Mouse (Mus musculus) bone marrow macrophage, adult 2 months (primary cell): ENCODE measurements around the gene Kcnip4. TPM values are rescaled to one million over a fixed set of nuclear protein-coding genes. Genes with fewer than 3 reads are reported as not detected.

Experiments used
- H3K27ac ChIP-seq: 2 replicates; pipeline ENCODE4 v1.5.1; 2012; ENCODE audit warnings: low read depth, low read length; ENCODE audit not compliant: insufficient read depth
- H3K4me1 ChIP-seq: 2 replicates; pipeline ENCODE4 v1.6.1; 2012; ENCODE audit warnings: low read length; ENCODE audit not compliant: control insufficient read depth, insufficient read depth
- H3K4me3 ChIP-seq: 2 replicates; pipeline ENCODE4 v1.5.1; 2012; ENCODE audit warnings: mild to moderate bottlenecking, low read length, moderate library complexity; ENCODE audit not compliant: insufficient read depth
- CTCF ChIP-seq: IDR thresholded peaks from 2 replicates; pipeline ENCODE4 v1.5.1; 2012; ENCODE audit warnings: low read depth, mild to moderate bottlenecking, low read length, moderate library complexity
- POLR2A ChIP-seq: IDR thresholded peaks from 2 replicates; pipeline ENCODE4 v1.6.1; 2012; ENCODE audit warnings: mild to moderate bottlenecking, low read depth, low read length, borderline replicate concordance
- polyA plus RNA-seq: library from polyadenylated mRNA; stranded (reverse); fragments of >200 nt; gene quantifications from 2 replicates; pipeline ENCODE4 v1.2.4, GENCODE M21; 2012; ENCODE audit not compliant: missing spikeins, insufficient read depth, insufficient read length

Kcnip4 gene
- polyA plus RNA-seq, 1 experiment, result not detected

DNA sequence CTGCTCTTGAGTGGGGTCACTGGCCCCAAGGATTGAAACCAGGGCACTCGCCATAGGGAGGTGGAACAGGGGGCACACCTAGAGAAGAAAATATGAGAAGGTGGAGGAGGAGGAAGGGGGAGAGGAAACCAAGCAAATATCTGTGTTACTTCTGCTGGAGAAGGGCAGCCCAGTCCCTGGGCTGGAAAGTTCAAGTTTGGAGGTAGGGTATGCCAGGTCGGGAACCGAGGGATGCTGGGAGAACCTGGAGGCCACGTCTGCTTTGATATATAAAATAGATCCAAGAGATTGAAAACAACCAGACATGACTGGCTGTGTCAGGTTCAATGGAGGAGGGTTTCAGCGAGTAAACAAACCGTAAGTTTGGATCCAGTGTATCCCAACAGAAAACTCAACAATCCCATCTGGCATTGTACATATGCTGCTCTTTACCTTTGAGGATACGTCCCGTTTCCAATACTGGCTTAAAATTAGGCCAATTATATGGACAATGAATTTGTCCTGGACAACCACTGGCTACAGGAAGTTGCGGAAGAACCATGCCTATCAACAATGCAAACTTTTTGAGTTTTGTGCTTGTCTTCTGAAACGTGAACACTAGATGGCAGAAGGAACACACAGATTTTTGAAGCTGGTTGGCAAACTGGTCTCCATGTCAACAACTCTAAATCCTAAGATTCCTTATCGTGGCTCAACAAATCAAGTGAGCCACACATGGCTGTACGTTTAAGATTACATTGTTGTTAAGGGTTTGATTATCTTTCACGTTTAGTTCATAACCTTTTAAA, 155.9 kb downstream of the Kcnip4 start:
- H3K4me3 ChIP-seq, result no peak overlapping the region
- no peak for TF ChIP-seq POLR2A
- no peak for TF ChIP-seq CTCF
- no peaks in the 10 kb centered on the region for H3K4me1 ChIP-seq
- H3K27ac ChIP-seq, result no peak overlapping the region

DNA sequence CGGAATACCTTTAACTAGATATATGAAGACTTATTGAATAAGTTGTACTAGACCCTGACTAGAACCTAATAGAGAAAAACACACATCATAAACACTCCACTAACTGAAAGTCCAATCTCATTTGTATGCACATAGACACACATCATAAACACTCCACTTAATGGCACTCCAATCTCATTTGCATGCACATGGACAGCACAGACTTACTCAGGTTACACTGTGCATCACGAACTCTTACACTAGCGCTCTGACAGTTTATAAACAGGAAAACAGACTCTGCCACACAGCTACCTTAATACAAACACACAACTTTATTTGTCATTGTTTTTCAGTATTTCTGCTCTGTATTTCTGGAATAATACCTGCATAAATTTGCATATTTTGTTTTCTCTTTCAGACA, 168.3 kb downstream of the Kcnip4 start:
- TF ChIP-seq CTCF, result no peak
- TF ChIP-seq POLR2A, result no peak
- Histone ChIP-seq H3K4me1 (no peaks in the 10 kb centered on the region), H3K27ac (no peak overlapping the region), H3K4me3 (no peak overlapping the region)

DNA sequence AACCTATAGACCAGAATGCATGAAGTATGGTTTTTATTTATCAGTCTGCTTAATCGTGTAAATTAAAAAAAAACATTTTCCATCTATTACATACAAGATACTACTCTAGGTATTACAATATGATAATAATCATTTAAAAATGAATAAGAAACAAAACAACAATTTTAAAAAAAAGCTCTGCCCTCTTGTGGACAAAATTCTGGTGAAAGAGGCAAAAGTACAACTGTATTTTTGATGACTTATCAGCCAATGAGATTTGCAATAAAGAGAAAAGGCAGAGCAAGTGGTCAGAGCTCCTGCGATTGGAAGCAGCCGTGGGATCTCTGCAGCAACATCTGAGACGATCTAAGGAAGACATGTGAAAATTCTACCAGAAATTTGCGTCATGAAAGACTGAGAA, 172.6 kb downstream of the Kcnip4 start:
- H3K4me1 ChIP-seq, result no peaks in the 10 kb centered on the region
- no peak overlapping the region for H3K4me3 ChIP-seq
- TF ChIP-seq CTCF, result no peak

DNA sequence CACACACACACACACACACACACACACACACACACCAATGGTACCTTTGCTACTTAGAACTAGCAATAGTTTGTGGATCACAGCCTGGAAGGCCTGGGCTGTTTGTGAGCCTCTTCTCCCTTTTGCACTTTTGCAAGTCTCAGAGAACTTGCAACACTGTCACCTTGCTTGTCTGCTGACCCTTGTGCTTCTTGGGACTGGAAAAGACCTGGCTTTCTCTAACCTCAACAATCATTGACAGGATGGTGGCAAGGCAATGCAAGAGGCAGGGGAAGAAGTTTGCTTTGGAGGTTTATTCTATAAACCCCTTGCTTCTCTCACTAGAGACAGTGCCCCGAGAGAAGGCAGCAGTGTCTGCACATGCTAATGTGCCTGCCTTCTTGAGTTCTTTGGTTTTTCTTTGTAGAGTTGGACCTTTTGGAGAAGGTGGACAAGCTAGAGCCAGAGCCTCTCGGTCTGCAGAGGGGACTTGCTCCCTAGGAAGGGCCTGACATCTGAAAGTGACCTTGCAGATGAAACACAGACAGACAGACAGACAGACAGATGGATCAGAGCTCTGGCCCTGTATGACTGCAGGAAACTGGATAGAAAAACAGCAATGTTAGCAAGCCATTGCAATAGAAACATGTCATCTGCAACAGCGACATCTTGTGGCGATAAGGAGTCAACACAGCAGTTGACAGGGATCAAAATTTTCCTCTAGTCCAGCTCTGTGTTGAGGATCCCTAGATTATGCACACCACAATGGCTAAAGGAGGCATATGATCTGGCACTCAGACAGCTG, 174.4 kb downstream of the Kcnip4 start:
- TF ChIP-seq POLR2A (no peak), CTCF (no peak)
- H3K27ac ChIP-seq, result no peak overlapping the region
- no peak overlapping the region for H3K4me3 ChIP-seq
- H3K4me1 ChIP-seq, result no peaks in the 10 kb centered on the region

More for the DNA sequence above, 172.6 kb downstream of the Kcnip4 start:
- H3K27ac ChIP-seq, result no peak overlapping the region

DNA sequence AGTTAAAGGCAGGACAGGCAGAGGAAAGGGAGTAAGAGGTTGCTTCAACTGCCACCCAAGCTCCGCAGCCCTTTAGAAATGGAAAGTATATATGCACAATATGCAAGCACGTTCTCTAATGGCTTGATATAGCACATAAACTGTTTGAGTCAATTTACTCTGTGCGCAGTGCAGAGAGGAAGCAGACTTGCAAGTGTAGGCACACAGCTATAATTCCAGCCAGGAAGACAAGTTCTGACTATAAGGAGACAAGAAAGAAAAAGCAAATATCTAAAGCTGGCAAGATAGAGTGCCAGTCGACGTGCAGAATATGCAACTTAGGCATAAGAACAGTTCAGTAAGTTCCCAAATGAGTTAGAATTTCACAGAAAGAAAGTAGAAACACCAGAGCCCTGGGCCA, 175.2 kb downstream of the Kcnip4 start:
- Histone ChIP-seq H3K27ac (no peak overlapping the region), H3K4me1 (no peaks in the 10 kb centered on the region), H3K4me3 (no peak overlapping the region)
- TF ChIP-seq POLR2A (no peak), CTCF (no peak)

DNA sequence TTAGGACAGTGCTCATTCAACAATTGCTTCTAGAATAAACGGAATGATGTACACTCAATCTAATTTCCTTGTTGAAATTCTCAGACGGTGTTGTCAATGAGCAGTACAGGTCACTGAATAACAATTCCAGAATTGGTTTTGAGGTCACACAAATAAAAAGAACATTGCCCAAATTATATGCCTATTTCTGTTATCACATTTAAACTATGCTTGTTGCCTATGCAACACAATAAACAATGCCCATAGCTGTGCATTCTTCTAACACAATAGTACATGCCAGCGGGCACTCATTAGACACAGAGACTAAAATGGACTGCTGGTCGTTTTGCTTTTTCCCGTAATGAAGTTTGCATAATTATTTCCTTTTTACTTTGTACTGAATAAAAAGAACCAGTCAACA, 176.2 kb downstream of the Kcnip4 start:
- TF ChIP-seq CTCF (no peak), POLR2A (no peak)
- Histone ChIP-seq H3K4me3 (no peak overlapping the region), H3K4me1 (no peaks in the 10 kb centered on the region), H3K27ac (no peak overlapping the region)

DNA sequence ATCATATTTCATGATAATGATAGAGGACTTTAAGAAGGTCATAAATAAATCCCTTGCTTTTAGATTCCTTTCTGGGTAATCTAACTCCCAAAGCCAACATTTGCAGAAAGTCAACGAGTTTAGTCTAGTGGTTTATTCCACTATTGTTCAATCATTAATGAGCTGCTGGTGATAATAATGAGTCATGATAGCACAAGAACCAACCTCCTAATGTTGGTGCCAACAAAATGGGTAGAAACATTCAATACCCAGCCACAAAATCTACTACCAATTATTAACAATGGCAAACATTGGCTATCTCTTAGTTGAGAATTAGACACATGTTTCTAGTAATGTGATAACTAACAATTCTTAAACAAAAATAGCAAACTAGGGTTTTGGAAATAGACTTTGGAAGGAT, 180.1 kb downstream of the Kcnip4 start:
- Histone ChIP-seq H3K4me1 (no peaks in the 10 kb centered on the region), H3K27ac (no peak overlapping the region), H3K4me3 (no peak overlapping the region)
- TF ChIP-seq CTCF, result no peak
- no peak for TF ChIP-seq POLR2A

DNA sequence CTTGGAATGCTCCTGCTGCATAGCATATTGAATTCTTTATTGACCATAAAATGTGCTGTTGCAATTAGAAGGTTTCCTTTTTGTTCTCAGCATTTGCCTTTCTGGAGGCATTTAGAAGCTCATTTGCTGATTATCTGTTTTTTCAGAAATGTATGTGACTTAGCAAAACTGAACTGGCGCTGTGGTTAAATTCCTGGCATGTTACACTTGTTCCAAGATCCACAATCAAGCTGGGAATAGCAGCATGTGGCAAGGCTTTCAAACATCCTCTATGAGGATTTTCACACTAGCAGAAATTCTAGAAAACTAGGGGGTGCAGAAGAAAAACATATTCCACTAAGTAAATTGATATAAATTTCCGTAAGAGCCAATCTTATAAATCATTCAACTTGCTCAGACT, 187.5 kb downstream of the Kcnip4 start:
- no peak overlapping the region for H3K4me3 ChIP-seq
- H3K27ac ChIP-seq, result no peak overlapping the region
- no peak for TF ChIP-seq CTCF
- TF ChIP-seq POLR2A, result no peak
- no peaks in the 10 kb centered on the region for H3K4me1 ChIP-seq

DNA sequence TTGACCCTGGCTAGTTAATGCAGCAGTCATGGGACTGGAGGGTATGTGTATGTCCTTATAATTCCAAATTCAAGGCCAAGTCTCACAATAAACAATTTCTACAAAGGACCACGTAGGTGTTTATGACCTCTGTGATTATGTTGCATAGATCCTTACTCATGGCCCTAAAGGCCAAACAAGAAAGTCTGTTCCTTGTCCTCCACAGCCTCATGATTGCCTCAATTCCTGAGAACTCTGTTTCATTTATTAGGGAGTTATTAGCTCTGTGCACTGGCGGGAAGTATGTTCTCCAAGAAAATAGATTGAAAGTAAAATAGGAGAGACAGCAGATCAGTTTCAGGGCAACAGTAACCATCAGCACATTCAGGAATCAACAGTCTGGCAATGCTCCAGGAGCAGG, 191.6 kb downstream of the Kcnip4 start:
- no peak overlapping the region for H3K27ac ChIP-seq
- H3K4me1 ChIP-seq, result no peaks in the 10 kb centered on the region
- TF ChIP-seq CTCF (no peak), POLR2A (no peak)
- no peak overlapping the region for H3K4me3 ChIP-seq

DNA sequence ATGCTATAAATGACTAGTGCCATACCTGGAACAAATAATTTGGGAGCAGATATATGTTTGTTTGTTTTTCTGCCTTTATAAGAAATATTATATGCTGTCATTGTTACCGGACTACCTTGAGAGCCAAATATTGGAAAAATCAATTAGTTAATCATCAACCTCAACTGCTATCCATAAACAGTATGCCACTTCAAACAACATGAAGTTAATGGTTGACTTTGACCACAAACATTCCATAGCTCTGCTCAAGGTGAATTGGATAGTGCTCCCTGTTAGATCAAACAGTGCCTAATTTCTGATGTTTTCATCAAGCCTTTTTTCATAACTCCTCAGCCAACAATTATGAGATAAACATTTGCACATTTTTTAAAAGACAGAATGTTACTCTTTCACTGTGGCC, 195.7 kb downstream of the Kcnip4 start:
- H3K4me3 ChIP-seq, result no peak overlapping the region
- H3K4me1 ChIP-seq, result no peaks in the 10 kb centered on the region
- no peak overlapping the region for H3K27ac ChIP-seq
- TF ChIP-seq CTCF (no peak), POLR2A (no peak)

DNA sequence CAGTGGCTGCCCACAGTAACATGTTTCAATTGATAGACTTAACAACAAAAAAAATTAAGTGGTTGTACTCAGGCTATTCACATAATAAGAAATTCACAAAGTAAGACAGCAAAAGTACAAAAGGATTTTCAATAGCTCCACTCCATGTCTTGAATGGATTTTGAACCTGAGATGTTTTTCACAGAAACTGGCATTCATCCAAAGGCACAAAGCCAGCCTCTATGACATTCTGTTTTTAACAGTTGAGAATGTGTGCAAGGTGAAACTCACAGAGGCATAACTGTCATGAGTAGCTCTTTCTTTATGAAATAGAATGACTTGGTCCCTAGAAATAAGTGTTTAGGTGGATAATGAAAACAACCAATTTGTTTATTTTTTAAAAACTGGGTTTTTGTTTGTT, 206.0 kb downstream of the Kcnip4 start:
- no peak overlapping the region for H3K4me3 ChIP-seq
- H3K27ac ChIP-seq, result no peak overlapping the region
- no peak for TF ChIP-seq POLR2A
- no peak for TF ChIP-seq CTCF
- H3K4me1 ChIP-seq, result no peaks in the 10 kb centered on the region
